Mouse (Mus musculus) neural tube, embryonic 14.5 days (tissue): ENCODE measurements around the gene H2afx. TPM values are rescaled to one million over a fixed set of nuclear protein-coding genes. Genes with fewer than 3 reads are reported as not detected.
A peak's percentile ranks its signal among the peaks of the same experiment; 100 is the strongest.
"Not testable (repeated sequence)": the region's sequence is repeated elsewhere in the genome, so short reads cannot be mapped to it uniquely, and the experiment has no call there.

Experiments used
- ATAC-seq: fragments of 200-750 bp; cut with Nextera tagmentation; 2 replicates; pipeline ENCODE4 v1.8.0; 2017; ENCODE audit warnings: low read depth, mild to moderate bottlenecking, moderate TSS enrichment, moderate library complexity
- H3K27ac ChIP-seq: fragments of 300-500 bp; sonication (generic); 2 replicates; pipeline ENCODE4 v1.5.1; 2014; ENCODE audit warnings: low read depth, mild to moderate bottlenecking, control low read depth, low read length, moderate library complexity, mixed read lengths
- H3K27me3 ChIP-seq: fragments of 300-500 bp; sonication (generic); 2 replicates; pipeline ENCODE4 v1.6.1; 2014; ENCODE audit warnings: low read length; ENCODE audit not compliant: control insufficient read depth, insufficient read depth
- H3K36me3 ChIP-seq: fragments of 300-500 bp; sonication (generic); 2 replicates; pipeline ENCODE4 v1.6.1; 2014; ENCODE audit warnings: low read length, mixed read lengths; ENCODE audit not compliant: control insufficient read depth, insufficient read depth
- H3K4me1 ChIP-seq: fragments of 300-500 bp; sonication (generic); 2 replicates; pipeline ENCODE4 v1.6.1; 2014; ENCODE audit warnings: low read length; ENCODE audit not compliant: control insufficient read depth, insufficient read depth
- H3K4me2 ChIP-seq: fragments of 300-500 bp; sonication (generic); 2 replicates; pipeline ENCODE4 v1.6.1; 2014; ENCODE audit warnings: mild to moderate bottlenecking, low read depth, low read length, control low read depth
- H3K4me3 ChIP-seq: fragments of 300-500 bp; sonication (generic); 2 replicates; pipeline ENCODE4 v1.5.1; 2014; ENCODE audit warnings: low read depth, low read length, control low read depth, mixed read lengths
- H3K9ac ChIP-seq: fragments of 300-500 bp; sonication (generic); replicated peaks from 2 replicates; pipeline ENCODE4 v1.6.1; 2014; ENCODE audit warnings: low read depth, mild to moderate bottlenecking, control low read depth, low read length, mixed read lengths
- H3K9me3 ChIP-seq: fragments of 300-500 bp; sonication (generic); 2 replicates; pipeline ENCODE4 v1.6.1; 2016; ENCODE audit warnings: low read length; ENCODE audit not compliant: control insufficient read depth
- WGBS: fragments of 180-500 bp; shearing (Covaris S2); extraction: QIAGEN DNeasy Blood & Tissue Kit; methylation state at CpG from one replicate; pipeline ENCODE4 v1.1.7; 2014; 5-methylcytosine and 5-hydroxymethylcytosine counted together
- polyA plus RNA-seq: library from polyadenylated mRNA; unstranded; fragments of >200 nt; fragmentation: Nextera tagmentation; extraction: Ambion mirVana; gene quantifications from 2 replicates; pipeline ENCODE4 v1.2.1, GENCODE M21; 2014

H2afx gene
- 92.3 and 94.3 TPM in 2 replicates for polyA plus RNA-seq

DNA sequence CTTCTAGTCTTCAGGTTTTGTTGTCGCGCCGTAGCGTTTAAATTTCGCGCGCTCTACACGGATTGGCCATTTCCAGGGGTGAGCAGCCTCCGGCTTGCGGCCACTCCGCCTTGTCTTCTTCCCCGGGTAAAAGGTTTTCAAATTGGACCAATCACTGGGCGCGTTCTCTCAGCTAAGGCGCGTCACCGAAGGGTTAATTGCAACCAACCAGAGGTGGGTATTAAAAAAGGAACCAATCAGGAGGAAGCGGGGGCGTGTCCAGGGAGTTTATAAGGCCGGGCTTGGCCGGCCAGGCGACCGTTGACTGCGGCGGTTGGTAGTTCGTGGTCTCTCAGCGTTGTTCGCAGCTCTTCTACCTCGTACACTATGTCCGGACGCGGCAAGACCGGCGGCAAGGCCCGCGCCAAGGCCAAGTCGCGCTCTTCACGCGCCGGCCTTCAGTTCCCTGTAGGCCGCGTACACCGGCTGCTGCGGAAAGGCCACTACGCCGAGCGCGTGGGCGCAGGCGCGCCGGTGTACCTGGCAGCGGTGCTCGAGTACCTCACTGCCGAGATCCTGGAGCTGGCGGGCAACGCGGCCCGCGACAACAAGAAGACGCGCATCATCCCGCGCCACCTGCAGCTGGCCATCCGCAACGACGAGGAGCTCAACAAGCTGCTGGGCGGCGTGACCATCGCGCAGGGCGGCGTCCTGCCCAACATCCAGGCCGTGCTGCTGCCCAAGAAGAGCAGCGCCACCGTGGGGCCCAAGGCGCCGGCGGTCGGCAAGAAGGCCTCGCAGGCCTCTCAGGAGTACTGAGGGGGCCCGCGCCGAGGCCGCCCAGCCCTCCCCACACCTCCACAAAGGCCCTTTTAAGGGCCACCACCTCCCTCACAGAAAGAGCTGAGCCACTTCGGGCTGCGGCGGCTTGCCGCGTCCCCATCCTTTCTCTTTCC lies at the start of gene H2afx:
Gene H2afx, plus strand, starts transcription at position 299 of the 935 bp plus-strand sequence.
- ATAC-seq, result peak; percentile 97
- Histone ChIP-seq H3K4me1 (peaks cover 4% of the 10 kb centered on the region; the same call in 1 of the 2 replicates), H3K4me3 (peak within 1 kb of the TSS; percentile 82), H3K9ac (peak within 1 kb of the TSS; percentile 88), H3K36me3 (peaks cover 26% of the 10 kb centered on the region; the same call in 1 of the 2 replicates), H3K27me3 (no peaks in the 10 kb centered on the region), H3K4me2 (peak within 1 kb of the TSS; percentile 83), H3K27ac (peak within 1 kb of the TSS; percentile 87), H3K9me3 (no peaks in the 10 kb centered on the region)
- under 1% methylated on average over 87 of the region's 91 CpGs for WGBS

DNA sequence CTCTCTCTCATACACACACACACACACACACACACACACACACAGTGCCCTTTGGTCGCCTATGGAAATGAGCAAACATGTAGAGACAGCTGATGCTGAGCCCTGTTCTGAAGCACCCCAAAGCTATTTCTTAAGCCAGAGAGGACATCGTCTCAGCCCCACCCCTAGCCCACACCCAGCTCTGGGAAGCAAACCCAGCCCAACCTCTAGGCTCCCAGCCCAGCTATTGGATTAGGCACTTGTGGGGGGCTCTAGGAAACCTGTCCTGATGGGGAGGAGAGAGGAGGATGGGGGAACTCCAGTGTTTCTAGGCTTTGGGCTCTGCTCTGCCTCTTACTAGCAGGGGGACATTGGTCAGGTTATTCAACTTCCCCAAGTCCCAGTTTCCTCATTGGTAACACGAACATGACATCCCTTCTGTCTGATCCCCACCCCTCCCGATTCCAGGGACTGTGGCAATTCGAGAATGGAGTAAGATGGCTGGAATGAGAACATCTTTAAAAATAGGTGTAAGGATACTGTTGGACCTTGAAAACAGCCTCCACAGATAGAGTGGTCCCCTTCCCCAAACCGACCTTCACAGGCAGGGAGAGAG lies 48.1 kb upstream of the H2afx start:
- Histone ChIP-seq H3K27ac (no peak overlapping the region), H3K4me3 (peak overlapping the region; percentile 22), H3K9me3 (no peaks in the 10 kb centered on the region), H3K9ac (no peak overlapping the region; the same call in 1 of the 2 replicates), H3K4me2 (peak overlapping the region; percentile 95), H3K4me1 (peaks cover 19% of the 10 kb centered on the region), H3K27me3 (no peaks in the 10 kb centered on the region), H3K36me3 (peaks cover 8% of the 10 kb centered on the region; the same call in 1 of the 2 replicates)
- no peak for ATAC-seq
- 19% methylated on average over 6 of the region's 6 CpGs for WGBS

DNA sequence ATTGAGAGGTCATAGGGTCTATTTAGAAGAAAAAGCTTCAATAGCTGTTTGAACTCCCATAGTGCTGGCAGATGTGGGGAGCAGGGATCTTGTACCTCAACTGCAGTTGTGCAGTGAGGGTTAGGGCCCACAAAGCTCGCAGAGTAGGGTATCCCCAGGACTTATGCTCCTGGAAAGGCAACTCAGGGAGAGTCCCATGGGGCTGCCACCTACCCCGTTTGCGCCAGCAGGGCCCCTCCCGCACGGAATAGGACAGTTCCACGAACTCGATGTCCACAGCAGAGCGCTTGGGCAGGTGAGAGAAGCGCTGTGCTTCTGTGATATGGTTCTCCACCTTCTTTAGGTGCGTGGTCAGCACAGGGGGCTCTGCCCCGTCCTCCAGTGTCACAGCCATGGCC lies 47.5 kb upstream of the H2afx start:
- Histone ChIP-seq H3K27me3 (no peaks in the 10 kb centered on the region), H3K27ac (peak overlapping the region; percentile 75), H3K4me2 (peak overlapping the region; percentile 95), H3K4me1 (peaks cover 19% of the 10 kb centered on the region), H3K4me3 (peak overlapping the region; percentile 71), H3K36me3 (0 out of 2 replicates have a peak, but pooled peaks cover 6% of the 10 kb centered on the region), H3K9me3 (no peaks in the 10 kb centered on the region), H3K9ac (peak overlapping the region; percentile 77)
- no peak; the same call in 1 of the 2 replicates for ATAC-seq
- WGBS, result 3% methylated on average over 11 of the region's 11 CpGs

DNA sequence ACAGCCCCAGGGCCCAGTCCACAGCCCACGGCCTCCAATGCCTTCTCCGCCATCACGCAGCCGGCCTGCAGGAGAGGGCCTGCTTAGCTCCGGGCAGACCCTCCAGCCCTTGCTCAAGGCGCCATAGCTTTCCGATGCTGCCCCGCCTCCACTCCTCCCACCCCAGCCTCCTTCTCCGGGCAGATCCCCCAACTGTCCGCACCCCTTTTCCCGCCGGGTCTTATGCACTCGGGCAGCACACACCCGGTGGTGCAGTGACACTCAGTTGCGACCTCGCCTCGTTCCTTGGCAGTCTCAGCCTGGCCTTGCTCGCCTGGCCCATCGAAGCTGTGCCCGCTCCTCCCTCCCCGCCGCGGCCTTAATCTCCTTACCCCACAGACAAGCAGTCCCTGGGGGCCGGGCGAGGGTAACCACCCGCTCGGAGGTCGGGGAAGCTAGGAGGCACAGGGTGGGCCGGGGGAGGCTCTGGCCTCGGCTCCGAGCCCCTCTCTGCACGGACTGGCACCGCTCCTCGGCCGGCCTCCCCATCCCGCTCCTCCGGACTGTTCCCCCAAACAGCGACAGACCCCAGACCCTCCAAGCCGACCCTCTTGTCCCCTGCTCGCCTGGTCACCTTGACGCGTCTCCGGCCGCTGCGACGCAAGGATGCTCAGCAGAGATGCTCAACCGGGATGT lies 47.0 kb upstream of the H2afx start:
- H3K4me3 ChIP-seq, result peak overlapping the region; percentile 71
- peaks cover 8% of the 10 kb centered on the region for H3K36me3 ChIP-seq
- WGBS, result under 1% methylated on average over 47 of the region's 47 CpGs
- H3K27me3 ChIP-seq, result no peaks in the 10 kb centered on the region
- no peaks in the 10 kb centered on the region for H3K9me3 ChIP-seq
- peaks cover 19% of the 10 kb centered on the region for H3K4me1 ChIP-seq
- H3K9ac ChIP-seq, result peak overlapping the region; percentile 77
- ATAC-seq, result peak; percentile 68
- H3K4me2 ChIP-seq, result peak overlapping the region; percentile 95
- H3K27ac ChIP-seq, result peak overlapping the region; percentile 75

DNA sequence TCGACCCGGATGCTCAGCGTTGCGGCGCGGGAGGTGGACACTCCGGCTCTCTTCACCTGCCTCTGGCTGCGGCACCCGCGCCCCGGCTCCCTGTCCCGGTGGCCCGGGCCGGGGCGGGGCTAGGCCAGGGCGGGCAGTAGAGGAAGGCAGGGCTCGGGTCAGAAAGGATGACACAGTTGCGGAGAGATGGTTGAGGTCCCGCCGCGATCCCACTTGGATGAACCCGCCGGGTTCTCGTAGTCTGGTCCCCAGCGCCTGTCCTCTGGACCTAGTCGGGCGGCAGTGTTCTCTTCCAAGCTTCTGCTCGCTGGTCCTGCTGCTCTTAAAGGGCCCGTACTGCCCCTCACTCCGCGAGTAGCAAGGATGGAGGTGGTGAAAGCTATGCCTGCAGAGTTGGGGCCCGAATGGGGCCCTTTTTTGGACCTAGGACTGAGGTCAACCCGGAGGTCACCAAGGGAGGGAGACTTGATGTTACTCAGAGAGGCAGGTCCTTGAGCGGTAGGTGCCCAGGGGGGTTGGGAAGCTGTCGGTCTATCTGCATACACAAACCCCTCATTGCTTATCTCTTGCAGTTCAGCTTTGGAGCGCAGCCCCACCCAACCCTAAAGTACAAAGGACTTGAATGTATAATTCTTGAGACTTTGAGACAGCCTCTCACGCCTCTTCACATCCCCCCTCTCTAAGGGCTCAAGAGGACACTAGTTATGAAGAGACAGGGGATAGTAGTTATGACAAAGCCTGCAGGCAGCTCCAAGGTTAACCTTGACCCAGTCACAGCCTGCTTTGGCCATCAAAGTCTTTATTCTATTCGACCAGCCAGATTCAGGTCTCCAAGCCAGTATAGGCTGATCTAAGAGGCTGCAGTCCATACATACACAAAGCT lies 46.2 kb upstream of the H2afx start, which contains the start of gene Abcg4:
Gene Abcg4, minus strand, starts transcription at position 540 of the 883 bp plus-strand sequence.
- peak; percentile 73 for ATAC-seq
- Histone ChIP-seq H3K4me3 (peak within 1 kb of the TSS; percentile 71), H3K4me2 (peak within 1 kb of the TSS; percentile 95), H3K27ac (peak within 1 kb of the TSS; percentile 75), H3K27me3 (no peaks in the 10 kb centered on the region), H3K9me3 (no peaks in the 10 kb centered on the region), H3K4me1 (peaks cover 19% of the 10 kb centered on the region), H3K36me3 (peaks cover 15% of the 10 kb centered on the region), H3K9ac (peak within 1 kb of the TSS; percentile 77)
- WGBS, result 2% methylated on average over 38 of the region's 38 CpGs

DNA sequence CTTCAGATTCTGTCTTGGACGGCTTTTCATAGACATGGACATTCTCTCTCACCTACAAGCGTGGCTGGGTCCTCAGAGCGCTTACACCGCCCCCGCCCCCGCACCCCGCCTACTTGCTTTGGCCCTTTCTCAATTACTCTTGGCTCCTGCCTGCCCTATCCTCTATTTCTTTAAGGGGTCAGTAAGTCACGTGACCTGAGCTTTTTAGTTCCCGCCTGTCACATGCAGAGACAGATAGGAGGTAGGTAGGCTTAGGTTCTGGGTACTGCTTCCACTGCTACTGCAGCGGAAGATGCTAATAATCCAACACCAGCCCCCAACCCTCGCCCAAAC lies 45.6 kb upstream of the H2afx start:
- peak overlapping the region; percentile 71 for H3K4me3 ChIP-seq
- no peaks in the 10 kb centered on the region for H3K9me3 ChIP-seq
- peak overlapping the region; percentile 75; the same call in 1 of the 2 replicates for H3K27ac ChIP-seq
- 9% methylated on average over 11 of the region's 11 CpGs for WGBS
- H3K4me2 ChIP-seq, result peak overlapping the region; percentile 95
- H3K27me3 ChIP-seq, result no peaks in the 10 kb centered on the region
- peak overlapping the region; percentile 77 for H3K9ac ChIP-seq
- H3K36me3 ChIP-seq, result peaks cover 19% of the 10 kb centered on the region
- H3K4me1 ChIP-seq, result peaks cover 19% of the 10 kb centered on the region
- no peak for ATAC-seq

DNA sequence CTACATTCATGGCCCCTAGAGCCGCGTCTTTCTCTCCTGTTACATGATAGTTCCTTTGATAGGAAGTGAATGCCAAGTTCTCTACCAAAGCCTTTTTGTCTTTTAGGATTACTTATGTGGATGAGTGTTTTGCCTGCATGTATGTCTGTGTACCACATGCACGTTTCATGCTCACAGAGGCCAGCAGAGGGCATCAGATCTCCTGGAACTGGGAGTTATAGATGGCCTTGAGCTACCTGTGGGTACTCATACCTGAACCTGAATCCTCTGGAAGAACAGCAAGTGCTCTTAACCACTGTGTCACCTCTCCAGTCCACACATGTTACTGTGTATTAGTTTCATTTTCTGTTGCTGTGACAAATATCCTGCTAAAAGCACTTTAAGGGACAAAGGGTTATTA lies 42.0 kb upstream of the H2afx start:
- no peak overlapping the region for H3K27ac ChIP-seq
- no peak overlapping the region for H3K4me3 ChIP-seq
- no peaks in the 10 kb centered on the region for H3K9me3 ChIP-seq
- no peak overlapping the region for H3K4me2 ChIP-seq
- H3K27me3 ChIP-seq, result no peaks in the 10 kb centered on the region
- ATAC-seq, result no peak
- WGBS, result 81% methylated on average over 3 of the region's 3 CpGs
- peaks cover 40% of the 10 kb centered on the region for H3K36me3 ChIP-seq
- no peak overlapping the region for H3K9ac ChIP-seq
- H3K4me1 ChIP-seq, result peaks cover 11% of the 10 kb centered on the region; the same call in 1 of the 2 replicates

DNA sequence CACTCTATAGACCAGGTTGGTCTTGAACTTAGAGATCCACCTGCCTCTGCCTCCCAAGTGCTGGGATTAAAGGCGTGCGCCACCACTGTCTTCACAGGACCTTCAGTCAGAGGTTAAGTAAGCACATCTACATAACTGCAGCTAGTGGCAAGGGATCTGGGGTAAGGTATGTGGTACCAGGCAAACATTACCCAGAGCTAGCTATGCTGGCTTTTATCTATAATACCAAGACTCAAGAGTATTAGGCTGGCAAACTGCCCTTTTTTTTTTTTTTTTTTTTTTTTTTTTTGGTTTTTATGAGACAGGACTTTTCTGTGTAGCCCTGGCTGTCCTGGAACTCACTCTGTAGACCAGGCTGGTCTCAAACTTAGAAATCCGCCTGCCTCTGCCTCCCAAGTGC lies 34.5 kb upstream of the H2afx start:
- H3K27ac ChIP-seq, H3K27me3 ChIP-seq, H3K4me2 ChIP-seq, H3K9me3 ChIP-seq, H3K9ac ChIP-seq, ATAC-seq, H3K4me3 ChIP-seq: not testable (repeated sequence)
- 94% methylated on average over 3 of the region's 3 CpGs for WGBS
- H3K4me1 ChIP-seq, result peaks cover 10% of the 10 kb centered on the region
- H3K36me3 ChIP-seq, result peaks cover 60% of the 10 kb centered on the region
